Mouse (Mus musculus): ENCODE data around the gene Fam171a1.

GRCm38 (mm10) chr2:3171774-3172173 lies 57.8 kb downstream of the Fam171a1 start:
- TF ChIP-seq CTCF (IDR thresholded peaks at IDR 0.05; ENCODE audit: insufficient read depth, low read length) (no peak), POLR2A (IDR thresholded peaks at IDR 0.05; ENCODE audit: borderline replicate concordance, extremely low read depth, low read depth, low read length) (no peak)
